Mouse (Mus musculus): ENCODE results near the gene Magi2.
"Not testable (repeated sequence)": the region's sequence is repeated elsewhere in the genome, so short reads cannot be mapped to it uniquely, and the experiment has no call there.

Gene Magi2

DNA sequence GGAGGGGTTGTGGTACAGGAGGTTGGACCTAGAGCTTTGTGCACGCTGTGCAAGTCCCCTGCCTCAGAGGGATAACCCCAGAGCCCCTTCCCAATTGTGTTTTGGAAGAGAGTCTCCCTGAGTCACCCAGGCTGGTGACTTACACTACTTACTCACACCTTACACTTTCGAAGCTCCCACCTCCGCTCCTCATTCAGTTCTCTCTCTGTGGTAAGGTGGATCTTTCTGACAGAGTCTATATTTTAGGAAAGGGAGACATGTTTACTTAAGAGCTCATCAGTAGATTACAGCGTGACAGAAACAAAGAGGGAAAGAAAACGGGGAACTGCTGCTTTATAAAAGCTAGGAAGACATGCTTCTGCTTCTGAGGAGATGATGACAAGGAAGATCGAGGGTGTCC is 1457.3 kb downstream of the Magi2 start:
- DNase-seq (ENCODE audit: low read depth in 1 of 2, low spot score in 2 of 2) = no peak

DNA sequence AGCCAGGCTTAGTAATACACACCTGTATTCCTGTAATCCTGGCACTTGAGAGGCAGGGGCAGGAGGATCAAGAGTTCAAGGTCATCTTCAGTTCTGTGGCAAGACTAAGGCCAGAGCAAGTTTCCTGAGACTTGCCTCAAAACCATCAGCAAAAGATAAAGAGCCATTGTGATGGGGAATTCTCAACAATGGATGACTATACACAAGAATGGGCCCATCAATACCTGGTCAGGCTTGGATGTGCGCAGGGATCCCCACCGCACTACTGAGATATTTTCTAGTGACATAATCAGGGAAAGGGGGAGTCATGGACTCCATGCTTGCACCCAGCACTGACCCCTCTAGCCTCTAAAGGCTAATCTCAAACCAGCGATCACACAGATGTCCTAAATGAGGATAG is 1465.4 kb downstream of the Magi2 start:
- no peak for DNase-seq (ENCODE audit: low read depth in 1 of 2, low spot score in 2 of 2)

DNA sequence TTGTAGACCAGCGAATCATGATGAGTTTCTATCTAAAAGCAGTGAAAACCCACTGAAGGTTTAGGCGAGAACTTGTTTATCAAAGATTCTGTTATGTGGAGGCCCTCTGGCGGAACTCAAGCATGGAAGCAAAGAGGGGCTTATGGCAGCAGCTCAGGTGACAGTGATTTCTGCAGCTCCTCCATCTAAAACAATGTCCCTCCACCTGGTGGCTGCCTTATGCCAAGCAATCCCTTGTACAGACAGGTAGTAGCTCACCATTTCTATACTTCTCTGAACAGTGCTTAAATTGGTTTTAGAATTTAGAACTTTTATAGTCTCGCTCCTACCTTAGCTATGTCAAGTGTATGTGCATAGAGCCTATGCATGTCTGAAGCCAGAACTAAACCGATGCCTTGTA is 1472.3 kb downstream of the Magi2 start:
- DNase-seq (ENCODE audit: low read depth in 1 of 2, low spot score in 2 of 2) = no peak

DNA sequence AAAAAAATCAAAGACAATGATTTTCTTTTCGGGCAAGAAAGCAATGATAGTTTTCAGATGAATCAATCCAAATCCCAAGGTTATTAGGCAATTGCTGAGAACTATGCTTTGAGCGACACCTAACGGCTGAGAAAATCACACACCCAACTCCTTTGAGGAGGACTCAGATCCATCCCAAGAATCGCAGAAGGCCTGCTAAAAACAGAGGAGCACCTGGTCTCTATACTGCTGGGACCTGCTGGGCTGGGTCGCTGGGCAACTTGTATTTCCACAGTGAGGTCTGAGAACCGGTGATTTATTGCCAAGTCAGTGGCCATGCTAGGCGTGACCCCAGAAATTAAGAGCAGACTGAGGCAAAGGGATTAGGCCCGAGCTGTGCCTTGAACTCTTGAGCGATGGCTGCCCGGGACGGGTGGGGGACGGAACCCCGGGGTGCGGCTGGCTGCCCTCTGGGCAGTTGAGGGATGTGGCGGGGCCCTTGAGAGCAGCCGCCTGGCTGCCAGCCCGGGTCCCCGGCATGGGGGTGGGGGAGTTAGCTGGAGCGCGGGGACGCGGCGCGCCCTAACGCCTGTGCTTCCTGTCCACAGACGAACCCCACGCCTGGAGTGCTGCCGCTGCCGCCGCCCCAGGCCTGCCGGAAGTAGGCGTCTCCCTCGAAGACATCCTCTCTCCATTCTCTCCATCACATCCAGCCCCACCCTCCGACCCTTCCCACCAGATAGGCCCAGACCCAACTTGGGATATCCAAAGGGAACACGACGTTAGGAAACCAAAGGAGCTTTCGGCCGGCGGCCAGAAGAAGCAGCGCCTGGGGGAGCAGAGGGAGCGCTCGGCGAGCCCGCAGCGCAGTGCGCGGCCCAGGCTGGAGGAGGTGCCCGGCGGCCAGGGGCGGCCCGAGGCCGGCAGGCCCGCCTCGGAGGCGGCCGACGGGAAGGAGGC is 1474.9 kb downstream of the Magi2 start:
- DNase-seq (ENCODE audit: low read depth in 1 of 2, low spot score in 2 of 2) = peak; percentile 36 to 66

DNA sequence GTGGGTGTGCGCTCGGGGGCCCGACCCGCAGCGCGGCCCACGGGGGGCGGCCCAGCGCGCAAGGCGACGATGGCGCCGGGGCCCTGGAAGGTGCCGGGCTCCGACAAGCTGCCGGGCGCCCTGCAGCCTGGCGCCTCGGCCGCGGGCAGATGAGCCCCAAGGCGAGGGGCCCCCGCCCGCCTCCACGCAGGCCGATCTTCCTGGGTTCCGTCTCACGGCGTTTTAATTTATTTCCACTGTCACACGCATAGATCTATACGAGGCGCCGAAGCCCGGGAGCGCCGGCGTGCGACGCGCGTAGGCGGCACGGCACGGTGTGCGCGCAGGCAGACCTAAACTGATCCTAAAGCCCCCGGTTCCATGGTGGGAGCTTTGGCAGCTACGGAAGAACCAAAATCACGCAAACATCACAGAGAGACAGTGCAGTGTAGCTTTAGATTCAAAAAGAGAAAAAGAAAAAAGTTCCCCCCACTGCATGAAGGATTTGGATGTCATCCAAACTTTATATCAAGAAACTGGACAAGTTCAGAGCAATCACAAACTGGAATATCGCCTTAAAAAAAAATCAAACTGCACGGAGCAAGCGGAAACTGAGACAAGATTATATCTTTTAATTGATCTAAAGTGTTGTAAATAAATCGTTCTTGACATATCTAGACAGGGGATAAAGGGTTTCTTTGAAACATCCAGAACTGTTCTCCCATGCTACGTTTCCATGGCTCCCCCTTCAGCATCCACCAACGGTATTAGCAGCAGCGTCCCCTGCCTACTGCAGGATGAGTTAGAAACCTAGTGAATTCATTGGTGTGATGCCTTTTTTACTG is 1475.9 kb downstream of the Magi2 start:
- DNase-seq (ENCODE audit: low read depth in 1 of 2, low spot score in 2 of 2) = no peak

DNA sequence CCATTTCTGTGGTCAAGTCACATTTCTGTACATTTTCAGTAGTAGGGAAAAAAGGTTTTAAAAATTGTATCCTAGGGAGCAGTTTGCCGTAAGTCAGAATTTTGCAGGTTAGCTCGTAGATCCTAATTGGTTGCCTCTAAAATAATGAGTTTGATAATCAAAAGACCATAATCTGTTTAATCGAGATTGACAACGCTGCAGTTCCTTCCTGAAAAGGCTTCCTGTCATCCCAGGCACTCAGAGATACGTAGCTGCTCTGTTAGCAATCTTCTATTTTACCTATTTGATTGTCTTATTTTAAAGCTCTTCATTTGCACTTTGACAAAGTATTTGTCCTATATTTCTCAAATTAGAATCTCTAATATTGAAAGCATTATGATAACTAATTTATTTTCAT is 1476.5 kb downstream of the Magi2 start:
- DNase-seq (ENCODE audit: low read depth in 1 of 2, low spot score in 2 of 2) = no peak

DNA sequence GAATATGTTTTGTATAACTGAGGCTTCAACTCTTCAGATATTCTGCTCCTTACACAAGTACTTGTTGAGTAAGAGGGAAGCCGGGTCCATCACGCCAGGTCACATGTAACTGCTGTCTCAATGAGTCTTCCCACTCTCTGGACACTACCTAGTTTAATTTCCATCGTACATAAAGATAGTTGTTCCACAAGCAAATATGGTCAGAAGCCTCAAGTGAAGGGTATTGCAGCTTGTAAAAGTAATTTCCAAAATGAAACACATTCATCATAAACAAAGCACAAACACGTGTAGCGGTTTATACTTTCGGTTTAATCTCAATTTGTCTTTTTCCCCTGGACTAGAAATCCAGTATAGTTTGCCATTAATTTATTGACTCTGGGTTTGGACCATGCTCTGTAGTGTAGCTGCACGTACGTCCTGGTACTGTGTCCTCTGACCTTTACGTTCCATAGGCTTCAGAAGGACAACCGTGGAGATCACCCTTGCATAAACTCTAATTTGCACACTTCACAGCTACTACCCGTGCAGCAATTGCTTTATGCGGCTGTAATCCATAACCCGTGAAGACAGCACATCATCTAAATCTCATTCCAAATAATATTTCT is 1477.2 kb downstream of the Magi2 start:
- no peak for DNase-seq (ENCODE audit: low read depth in 1 of 2, low spot score in 2 of 2)

DNA sequence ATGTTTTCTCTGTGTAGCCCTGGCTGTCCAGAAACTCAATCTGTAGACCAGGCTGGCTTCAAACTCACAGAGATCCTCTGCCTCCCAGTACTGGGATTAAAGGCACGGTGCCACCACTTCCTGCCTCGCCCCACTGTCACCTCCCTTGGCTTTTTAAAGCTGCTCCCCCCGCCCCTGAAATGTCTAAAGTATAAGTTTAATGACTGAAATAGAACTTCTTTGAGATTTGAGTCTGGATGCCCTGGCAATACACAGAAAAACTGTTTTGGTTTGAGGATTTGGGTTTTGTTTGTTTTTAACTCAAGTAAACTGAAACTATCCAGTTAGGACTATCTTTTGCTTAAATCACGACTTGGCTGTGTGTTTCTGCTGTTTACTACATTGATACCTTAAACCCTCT is 1478.0 kb downstream of the Magi2 start:
- DNase-seq (ENCODE audit: low read depth in 1 of 2, low spot score in 2 of 2) = no peak

DNA sequence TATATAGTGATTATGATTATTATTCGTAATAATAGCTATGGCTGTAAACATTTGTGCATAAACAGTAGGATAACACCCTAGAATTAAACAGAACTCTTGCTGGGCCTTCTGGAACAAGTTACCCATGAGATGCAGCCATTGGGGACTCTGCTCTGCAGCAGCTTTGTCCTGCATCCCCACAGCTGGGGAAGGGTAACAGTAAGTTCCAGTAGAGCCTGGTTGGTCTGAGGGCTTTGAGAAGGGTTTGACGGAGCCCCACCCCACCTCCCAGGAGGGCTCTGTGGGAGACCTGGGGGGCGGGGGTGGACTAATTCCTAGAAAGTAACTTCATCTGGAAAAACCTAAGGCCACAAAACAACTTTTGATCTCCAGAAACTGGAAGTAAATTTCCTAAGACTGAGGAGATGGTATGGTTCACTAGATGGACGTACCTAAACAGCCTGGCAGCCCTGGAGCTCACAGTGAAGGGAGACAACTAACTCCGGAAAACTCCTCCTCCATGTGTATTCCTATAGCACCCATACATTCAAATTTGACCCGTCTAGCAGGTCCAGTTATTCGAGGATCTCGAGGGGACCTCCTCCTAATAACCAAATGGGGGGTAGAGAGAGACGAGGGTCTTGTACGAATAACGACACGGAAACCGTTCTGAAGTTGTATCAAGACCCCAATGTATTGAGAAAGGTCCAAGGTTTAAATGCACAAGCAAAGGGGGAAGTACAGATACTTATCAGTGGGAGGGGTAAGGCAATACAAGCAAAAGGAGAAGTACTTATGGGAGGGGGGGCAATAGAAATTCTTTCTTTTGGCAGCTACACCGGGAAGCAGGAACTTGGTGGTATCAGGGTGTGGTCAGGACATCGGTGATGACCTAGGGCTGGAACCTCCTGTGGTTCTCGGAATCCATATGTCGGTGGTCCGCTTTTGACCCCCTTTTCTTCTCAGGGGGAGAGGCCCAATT is 1479.8 kb downstream of the Magi2 start:
- not testable (repeated sequence) for DNase-seq (ENCODE audit: low read depth in 1 of 2, low spot score in 2 of 2)

DNA sequence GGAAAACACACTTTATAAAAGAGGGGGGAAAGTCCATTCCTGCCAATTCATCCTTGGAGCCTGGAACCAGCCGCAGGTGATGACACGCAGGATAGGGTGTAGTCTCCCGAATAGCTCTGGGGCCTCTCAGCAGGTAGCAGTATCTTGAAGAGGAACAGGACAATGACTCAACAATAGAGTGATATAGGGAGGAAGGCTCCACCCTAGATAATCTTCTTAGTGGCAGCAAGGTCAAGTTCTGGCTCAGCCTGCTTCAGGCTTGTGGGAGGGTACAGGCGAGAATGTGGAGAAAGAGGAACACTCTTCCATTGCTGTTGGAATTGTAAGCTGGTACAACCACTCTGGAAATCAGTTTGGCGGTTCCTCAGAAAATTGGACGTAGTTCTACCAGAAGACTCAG is 1484.0 kb downstream of the Magi2 start:
- not testable (repeated sequence) for DNase-seq (ENCODE audit: low read depth in 1 of 2, low spot score in 2 of 2)

DNA sequence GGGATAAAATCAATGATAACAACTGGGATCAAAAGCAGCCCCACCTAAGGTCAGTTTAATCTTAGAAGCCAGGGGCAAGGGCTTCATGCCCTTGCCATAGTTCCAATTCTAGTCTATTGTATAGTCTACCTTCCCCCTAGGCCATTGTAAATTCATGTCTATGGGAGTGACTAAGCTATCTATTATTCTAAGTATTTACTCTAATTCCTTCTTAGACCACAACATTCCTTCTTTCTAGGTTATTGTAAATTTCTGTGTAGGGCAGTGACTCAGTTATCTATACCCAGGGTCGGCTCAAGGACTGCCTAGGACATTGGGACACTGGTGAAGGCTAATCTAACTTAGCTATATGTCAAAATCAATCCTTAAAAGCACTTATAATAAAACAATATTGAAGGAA is 1487.8 kb downstream of the Magi2 start:
- DNase-seq (ENCODE audit: low read depth in 1 of 2, low spot score in 2 of 2) = not testable (repeated sequence)

DNA sequence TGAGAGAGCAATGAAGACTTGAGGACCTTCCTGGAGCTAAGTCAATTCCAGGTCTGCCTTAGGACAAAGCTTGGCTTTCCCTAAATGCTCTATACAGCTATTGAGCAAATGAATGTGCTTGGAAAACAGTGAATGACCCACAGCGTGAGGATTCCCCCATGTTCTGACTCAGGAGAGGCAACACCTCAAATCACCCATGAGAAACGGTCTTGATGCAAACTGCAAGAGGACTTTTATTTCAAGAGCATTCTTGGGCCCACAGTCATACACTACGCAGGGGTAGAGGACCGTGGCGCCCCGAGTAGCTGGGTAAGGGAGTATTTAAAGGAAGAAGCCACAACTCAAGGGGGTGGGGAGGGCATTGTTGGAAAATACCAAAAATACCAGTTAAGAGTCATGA is 1489.1 kb downstream of the Magi2 start:
- DNase-seq (ENCODE audit: low read depth in 1 of 2, low spot score in 2 of 2) = not testable (repeated sequence)

DNA sequence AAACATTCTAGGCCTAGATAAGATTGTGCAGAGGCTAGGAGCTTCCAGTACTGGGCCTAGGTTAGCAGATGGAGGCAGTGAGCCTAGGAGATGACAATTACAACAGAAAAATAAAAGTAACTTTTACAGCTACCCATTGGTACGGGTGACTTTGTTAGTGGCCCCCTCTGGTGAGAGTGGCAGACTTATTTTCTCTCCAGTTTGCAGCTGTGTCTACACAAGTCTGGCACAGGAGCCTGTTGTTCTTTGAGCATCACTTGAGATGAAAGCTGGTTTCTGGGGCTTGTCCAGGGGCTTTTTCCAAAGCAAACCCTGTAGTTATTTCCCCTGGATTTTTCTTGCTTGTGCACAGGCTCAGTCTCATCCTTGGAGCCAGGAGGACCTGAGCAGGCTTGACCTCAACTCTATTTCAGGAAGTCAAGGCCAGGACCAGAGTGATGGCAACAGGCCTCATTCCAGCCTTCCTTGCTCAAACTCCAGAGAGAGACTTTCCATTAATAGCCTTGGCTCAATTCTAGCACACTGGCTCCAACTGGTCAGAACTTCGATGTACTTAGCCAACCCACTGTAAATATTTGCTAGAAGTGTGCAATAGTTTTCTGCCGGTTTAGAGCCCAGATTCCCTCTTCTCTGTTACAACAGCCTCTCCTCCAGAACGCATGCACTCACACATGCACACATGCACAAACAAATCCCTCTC is 1493.5 kb downstream of the Magi2 start:
- no peak for DNase-seq (ENCODE audit: low read depth in 1 of 2, low spot score in 2 of 2)

DNA sequence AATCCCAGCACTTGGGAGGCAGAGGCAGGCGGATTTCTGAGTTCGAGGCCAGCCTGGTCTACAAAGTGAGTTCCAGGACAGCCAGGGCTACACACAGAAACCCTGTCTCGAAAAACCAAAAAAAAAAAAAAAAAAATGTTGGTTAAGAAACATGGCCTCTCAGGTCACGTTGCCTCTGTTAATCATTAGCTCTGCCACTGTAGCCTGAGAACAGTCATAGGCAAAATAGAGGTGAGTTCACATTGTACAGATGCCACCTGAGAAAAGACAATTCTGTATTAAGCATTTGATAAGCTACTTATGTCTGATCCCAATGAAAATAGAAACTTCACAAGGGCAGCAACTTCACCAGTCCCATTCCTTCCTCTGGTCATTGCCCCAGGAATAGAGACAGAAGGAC is 1496.4 kb downstream of the Magi2 start:
- DNase-seq (ENCODE audit: low read depth in 1 of 2, low spot score in 2 of 2) = not testable (repeated sequence)

DNA sequence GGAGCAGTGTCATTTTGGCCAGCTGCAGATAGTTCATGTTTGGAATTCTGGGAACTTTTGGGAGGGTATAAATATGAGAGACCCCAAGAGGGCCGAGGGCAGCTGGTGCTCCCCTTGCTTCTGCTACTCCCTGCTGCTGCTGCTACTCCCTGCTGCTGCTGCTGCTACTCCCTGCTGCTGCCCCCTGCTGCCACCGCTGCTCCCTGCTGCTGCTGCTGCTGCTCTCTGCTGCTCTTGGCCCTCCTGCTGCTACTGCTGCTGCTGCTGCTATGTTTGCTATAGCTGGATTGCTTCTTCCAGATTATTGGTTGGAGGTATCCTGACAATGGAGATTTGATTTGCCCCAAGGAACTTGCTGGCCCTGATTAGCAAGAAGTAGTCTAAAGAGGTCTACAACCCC is 1512.0 kb downstream of the Magi2 start:
- DNase-seq (ENCODE audit: low read depth in 1 of 2, low spot score in 2 of 2) = no peak

DNA sequence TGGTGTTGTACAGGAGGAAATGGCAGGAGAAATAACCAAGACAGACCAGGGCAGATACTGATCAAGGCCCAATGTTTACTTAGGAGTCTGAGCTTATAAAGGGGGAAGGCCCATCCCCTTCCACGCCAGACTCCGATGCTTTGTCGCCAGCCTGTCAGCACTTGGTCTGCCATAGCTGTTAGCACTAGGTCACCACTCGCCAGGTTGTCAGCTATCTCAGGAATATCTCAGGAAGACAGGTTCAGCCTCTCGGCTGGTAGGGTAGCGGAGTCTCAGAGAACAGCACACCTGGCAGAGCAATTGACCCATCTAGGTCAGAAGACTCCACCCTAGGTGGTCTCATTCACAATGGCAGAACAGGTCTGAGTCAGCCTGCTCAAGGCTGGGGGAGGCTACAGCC is 1514.4 kb downstream of the Magi2 start:
- DNase-seq (ENCODE audit: low read depth in 1 of 2, low spot score in 2 of 2) = no peak

DNA sequence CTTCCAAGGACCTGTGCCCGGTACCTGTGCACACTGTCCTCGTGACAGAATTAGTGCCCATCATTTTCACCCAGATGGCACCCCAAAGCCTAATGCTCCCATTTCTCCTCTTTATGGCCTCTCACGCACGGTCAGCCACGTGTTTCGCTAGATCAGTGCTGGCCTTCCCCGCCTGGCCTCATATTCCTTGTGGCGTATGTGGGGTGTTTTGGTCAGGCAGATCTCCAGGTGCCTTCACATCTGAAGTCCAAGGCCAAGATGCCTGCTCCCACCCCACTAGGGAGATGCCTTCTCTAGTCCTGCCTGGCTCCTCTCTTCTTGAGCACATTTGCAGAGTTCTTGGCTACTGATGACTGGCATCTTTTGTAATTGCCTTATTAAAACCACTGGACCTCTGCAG is 1515.1 kb downstream of the Magi2 start:
- DNase-seq (ENCODE audit: low read depth in 1 of 2, low spot score in 2 of 2) = no peak

DNA sequence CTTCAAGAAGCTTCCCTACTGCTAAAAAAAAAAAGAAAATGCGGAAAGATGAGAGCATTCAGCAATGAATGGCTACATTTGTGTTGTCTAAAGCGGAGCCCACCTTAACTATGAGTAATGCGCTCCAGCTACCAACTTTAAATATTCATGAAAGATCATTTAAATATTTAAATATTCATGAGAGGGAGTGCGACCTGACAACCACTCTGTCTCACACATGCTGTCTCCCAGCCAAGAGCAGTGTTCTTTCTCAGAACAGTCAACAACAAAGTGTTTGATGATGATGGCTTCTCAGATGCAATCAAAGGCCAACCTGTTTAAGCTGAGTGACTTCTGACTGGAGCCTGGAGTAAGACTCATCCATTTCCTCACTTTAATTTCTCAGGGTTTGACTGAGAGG is 1521.3 kb downstream of the Magi2 start:
- DNase-seq (ENCODE audit: low read depth in 1 of 2, low spot score in 2 of 2) = no peak

DNA sequence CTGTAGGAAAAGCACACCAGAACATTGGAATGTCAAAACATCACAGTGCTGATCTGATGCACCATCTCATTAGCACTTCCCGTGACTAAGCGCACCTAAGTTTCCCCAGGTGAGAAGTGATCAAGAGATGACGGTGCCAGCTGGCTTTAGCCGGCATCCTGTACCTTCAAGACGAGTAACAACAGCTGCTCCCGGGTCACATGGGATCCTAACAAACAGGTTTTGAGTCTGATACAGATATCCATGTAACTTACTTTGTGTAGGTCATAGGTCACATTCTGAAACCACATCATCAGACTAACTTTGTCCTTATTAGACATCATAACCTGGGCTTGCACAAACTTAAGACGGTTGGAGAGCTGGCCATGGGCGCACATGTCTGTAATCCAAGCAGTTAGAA is 1522.0 kb downstream of the Magi2 start:
- no peak for DNase-seq (ENCODE audit: low read depth in 1 of 2, low spot score in 2 of 2)

DNA sequence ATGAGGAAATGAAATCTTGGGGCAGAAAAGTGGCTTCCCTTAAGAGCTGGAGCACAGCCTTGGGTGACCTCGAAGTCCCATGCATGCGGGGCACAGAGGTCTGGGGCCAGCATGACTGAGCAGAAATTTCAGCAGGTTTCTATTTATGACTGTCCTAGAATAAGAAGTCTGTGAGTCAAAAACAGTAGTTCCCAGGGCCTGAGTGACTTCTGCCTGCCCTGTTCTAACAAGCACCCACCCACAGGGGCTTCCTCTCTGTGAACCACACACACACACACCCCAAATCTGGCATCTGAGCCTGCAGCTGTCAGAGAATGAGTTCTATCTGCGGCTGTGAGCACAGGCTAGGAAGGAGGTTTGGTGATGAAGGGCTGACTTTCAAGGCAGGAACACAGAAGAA is 1522.7 kb downstream of the Magi2 start:
- peak in 1 of 2 experiments; percentile 6 for DNase-seq (ENCODE audit: low read depth in 1 of 2, low spot score in 2 of 2)
